Mouse (Mus musculus): Measurements from ENCODE around the gene Ankrd13d.
"Not testable (repeated sequence)": the region's sequence is repeated elsewhere in the genome, so short reads cannot be mapped to it uniquely, and the experiment has no call there.

The Ankrd13d gene

DNA sequence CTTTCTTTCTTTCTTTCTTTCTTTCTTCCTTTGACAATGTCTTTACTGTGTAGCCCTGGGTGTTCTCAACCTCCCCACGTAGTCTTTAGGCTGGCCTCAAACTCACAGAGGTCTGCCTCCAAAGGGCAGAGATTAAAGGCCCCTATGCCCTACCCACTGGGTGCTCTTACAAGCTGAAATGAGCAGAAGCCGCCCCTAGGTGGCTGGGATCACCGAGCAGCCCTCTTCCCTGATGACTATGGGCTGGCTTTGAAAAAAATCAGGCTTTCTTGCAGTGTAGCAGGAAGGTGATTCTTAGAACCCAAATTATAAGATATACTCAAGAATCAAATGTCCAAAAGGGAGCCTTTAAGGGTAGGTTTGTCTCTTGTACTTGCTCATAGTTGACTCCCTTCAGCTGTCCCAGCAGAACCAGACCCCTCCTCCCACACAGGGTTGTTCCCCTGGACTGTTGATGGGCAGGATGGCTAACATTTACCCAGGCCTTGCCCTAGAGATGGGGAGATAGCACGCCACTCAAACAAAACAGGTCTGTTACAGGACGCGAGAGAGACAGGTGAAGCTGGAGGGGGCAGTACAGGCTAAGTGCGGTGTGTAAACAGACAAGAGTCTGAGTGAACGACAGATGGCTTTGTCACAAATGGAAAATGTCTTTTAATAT is 21.8 kb downstream of the Ankrd13d start:
- DNase-seq (ENCODE audit: low read depth): no peak

DNA sequence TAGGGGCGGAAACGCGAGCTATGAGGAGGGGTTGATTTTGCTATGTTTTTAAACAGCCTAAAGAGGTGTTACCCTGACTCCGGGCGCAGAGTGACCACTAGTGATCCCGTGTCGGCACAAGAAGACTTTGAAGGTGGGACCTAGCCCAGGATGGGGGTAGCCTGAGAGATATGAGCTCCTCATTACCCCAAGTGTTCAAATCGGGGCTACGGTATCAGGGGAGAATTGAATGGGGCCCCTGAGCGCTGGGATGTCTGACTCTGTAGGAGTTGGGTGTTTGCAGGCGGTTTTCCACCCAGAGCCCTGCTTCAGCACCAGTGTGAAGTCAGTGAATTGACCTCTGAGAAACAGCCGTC is 25.1 kb downstream of the Ankrd13d start:
- DNase-seq (ENCODE audit: low read depth): no peak

- DNase-seq (ENCODE audit: low read depth): peak; percentile 88
These were observed 25.6 kb downstream of the Ankrd13d start for GRCm38 (mm10) chr19:4257216-4257896.

DNA sequence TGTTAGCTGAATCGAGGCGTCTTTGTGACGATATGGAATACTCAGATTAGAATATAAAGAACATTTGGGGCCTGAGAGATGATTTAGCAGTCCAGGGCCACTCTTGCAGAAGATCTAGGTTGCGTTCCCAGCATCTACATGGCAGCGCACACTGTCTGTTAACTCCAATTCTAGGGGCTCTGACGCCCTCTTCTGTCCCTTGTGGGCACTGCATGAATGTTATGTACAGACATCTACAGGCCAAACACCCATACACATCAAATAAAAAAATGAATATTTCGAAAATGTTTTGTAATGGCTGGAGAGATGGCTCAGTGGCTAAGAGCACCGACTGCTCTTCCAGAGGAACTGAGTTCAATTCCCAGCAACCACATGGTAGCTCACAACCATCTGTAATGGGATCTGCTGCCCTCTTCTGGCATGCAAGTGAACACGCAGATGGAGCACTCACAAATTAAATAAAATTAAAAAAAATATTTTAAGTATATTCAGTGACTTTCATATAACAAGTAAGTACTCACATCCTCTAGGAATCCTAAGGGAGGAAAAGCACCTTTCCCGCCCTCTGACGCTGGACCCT is 27.3 kb downstream of the Ankrd13d start:
- DNase-seq (ENCODE audit: low read depth): no peak

DNA sequence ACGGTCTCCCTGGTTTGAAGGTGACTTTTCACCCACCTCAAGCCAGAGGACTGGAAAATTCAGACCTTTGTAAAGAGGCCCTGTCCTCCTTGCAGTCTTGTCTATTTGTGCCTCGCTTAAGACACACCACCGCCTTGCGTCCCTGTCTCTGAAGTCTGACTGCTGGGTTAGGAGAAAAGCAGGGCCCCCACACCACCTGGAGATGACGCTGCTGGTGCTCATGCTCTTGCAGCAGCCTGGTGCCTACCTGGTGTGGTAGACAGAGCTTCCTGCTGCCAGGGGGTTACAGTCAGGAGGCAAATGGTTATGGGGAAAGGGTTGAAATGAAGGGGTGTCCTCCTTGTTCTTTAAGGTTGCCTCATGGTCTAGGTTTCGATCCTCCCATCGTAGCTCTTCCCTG is 28.7 kb downstream of the Ankrd13d start:
- no peak for DNase-seq (ENCODE audit: low read depth)

- DNase-seq (ENCODE audit: low read depth): not testable (repeated sequence)
These were observed 34.3 kb downstream of the Ankrd13d start for GRCm38 (mm10) chr19:4248683-4249082.

- no peak for DNase-seq (ENCODE audit: low read depth)
These were observed 35.9 kb downstream of the Ankrd13d start for GRCm38 (mm10) chr19:4247010-4247409.

- DNase-seq (ENCODE audit: low read depth): no peak
These were observed 38.2 kb downstream of the Ankrd13d start for GRCm38 (mm10) chr19:4244775-4245174.

DNA sequence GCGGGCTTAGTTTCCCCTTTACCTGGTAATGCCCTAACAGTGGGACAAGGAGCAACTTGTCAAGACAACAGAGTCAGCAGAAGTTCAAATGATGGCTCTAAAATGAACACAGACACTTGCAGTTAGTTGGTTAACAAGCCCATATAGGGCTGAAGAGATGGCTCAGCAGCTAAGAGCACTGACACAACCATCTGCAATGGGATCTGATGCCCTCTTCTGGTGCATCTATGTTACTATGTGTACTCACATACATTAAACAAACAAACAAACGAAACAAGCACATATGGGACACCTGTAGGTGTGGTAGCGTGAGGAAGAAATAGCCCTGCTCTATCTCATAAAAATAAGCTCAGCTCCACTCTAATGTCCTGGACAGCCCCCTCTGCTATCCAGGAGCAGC is 40.5 kb downstream of the Ankrd13d start:
- no peak for DNase-seq (ENCODE audit: low read depth)

GRCm38 (mm10) chr19:4240247-4240668 is 42.7 kb downstream of the Ankrd13d start:
- DNase-seq (ENCODE audit: low read depth): no peak

GRCm38 (mm10) chr19:4234548-4234947 is 48.4 kb downstream of the Ankrd13d start:
- no peak for DNase-seq (ENCODE audit: low read depth)

DNA sequence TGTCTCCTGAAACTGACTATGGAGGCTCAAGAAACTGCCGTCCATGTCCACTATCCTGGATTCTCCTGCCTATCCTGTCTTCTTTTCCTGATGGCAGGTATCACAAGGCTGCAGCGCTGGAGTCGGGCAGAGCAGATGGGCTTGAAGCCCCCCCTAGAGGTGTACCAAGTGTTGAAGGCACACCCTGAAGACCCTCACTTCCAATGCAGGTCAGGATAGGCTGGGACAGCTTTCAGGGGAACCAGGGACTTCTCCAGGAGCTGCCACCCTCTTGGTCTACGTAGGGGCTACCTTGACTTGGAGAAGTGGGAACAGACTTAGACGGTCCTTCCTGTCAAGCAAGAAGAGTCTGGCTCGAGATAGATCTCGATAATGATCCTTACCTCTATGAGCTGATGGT is 50.3 kb downstream of the Ankrd13d start:
- DNase-seq (ENCODE audit: low read depth): no peak

- no peak for DNase-seq (ENCODE audit: low read depth)
These were observed 50.8 kb downstream of the Ankrd13d start for GRCm38 (mm10) chr19:4232186-4232572.

DNA sequence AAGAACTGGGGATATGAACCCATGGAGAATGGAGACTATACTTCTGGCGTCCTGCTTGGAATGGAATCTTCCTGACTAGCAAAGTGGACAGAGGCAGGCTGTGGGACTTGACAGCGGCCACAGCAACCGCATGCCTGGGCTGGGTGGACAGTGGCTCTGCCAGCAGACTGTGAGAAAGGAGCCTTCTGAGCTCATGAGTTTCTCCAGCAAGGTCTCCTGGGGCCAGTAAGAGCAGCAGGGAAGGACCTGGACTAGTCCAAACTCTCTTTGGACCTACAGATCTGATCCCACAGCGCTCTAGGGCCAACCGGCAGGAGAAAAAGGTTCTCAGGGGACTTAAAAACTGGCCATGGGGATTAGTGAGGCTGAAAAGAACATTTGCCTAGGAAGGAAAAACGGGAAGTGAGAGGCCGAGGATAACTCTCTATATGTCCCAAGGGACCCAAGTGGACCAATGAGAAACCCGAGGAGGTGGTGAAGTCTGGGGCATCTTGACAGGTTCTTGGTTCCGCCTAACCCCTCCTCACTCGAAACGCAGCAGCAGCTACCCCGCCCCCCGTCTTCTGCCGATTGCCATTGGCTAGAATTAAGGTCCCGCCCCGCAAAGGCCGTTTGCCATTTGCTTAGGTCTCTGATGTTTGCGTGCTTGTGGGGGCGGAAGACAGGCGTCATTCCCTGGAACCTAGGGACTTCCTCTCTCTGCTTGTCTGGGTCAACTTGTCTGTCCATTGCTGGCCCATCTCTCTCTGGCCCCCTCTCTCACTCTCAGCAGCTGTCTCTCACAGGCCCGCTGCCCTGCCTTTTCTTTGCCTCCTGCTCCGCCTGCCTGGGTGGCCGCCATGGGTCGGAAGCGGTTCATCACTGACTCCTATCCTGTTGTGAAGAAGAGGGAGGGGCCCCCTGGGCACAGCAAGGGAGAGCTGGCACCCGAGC is 51.4 kb downstream of the Ankrd13d start, which contains the start of gene Pold4:
Gene Pold4, plus strand, starts transcription at position 647 of the 933 bp plus-strand sequence.
- DNase-seq (ENCODE audit: low read depth): peak; percentile 94

GRCm38 (mm10) chr19:4230415-4230814 is 52.5 kb downstream of the Ankrd13d start:
- peak; percentile 77 for DNase-seq (ENCODE audit: low read depth)

DNA sequence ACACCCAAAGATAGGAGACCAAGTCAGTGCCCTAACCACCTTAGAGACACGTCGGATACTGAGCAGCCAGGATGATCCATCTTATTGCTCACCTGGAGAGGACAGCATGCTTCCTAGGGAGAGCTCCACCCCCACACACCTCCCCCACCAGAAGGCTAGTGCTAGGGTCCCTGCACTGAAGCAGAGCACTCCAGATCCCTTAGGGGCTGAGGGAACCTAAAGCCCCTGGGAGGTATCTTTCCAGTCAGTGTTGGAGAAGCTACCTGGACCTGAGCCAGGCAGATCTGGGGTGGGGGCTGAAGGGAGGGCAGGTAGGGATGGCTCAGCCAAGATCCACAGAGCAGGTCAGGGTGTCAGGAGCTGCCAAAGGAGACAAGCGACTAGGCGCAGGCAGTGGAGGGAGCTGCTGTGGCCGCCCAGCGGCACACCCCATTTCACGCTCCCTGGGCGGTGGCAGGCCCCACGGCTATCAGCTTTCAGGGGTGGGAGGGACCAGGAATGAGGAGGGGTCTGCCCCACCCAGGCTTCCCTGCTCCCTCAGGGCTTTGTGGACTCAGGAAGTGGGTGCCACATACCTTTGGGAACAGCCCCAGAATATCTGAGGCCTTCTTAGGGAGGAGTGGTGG is 53.4 kb downstream of the Ankrd13d start:
- DNase-seq (ENCODE audit: low read depth): no peak

GRCm38 (mm10) chr19:4228891-4229290 is 54.0 kb downstream of the Ankrd13d start:
- DNase-seq (ENCODE audit: low read depth): no peak

GRCm38 (mm10) chr19:4227894-4228678 is 54.9 kb downstream of the Ankrd13d start:
- DNase-seq (ENCODE audit: low read depth): no peak

GRCm38 (mm10) chr19:4227446-4227845 is 55.5 kb downstream of the Ankrd13d start:
- no peak for DNase-seq (ENCODE audit: low read depth)

GRCm38 (mm10) chr19:4226779-4227178 is 56.2 kb downstream of the Ankrd13d start:
- no peak for DNase-seq (ENCODE audit: low read depth)

DNA sequence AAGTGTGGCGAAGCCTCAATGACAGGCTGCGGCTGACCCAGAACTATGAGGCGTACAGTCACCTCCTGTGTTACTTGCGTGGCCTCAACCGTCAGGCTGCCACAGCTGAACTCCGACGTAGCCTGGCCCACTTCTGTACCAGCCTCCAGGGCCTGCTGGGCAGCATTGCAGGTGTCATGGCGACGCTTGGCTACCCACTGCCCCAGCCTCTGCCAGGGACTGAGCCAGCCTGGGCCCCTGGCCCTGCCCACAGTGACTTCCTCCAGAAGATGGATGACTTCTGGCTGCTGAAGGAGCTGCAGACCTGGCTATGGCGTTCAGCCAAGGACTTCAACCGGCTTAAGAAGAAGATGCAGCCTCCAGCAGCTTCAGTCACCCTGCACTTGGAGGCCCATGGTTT is 60.8 kb downstream of the Ankrd13d start:
- DNase-seq (ENCODE audit: low read depth): no peak
